Mouse (Mus musculus) MEL (cell line): ENCODE data around the gene Krt72. TPM values are rescaled to one million over a fixed set of nuclear protein-coding genes. Genes with fewer than 3 reads are reported as not detected.

Experiments used
- DNase-seq: peaks from one replicate; pipeline ENCODE4 v3.0.0; 2011; ENCODE audit warnings: low read depth, low spot score
- H3K27ac ChIP-seq: 2 replicates; pipeline ENCODE4 v1.5.1; 2012; ENCODE audit warnings: low read depth, mild to moderate bottlenecking, control low read depth, low read length, moderate library complexity; ENCODE audit not compliant: control insufficient read depth
- H3K27me3 ChIP-seq, 2 experiments: fragments of 150-350 bp in 1 of 2; sonication (generic) in 1 of 2; 2 replicates each; pipeline ENCODE4 v1.6.1; 2012; ENCODE audit warnings: low read length in 2 of 2, mild to moderate bottlenecking in 2 of 2, improper control_type of control experiment in 1 of 2, moderate library complexity in 1 of 2; ENCODE audit not compliant: insufficient read depth in 2 of 2, control insufficient read depth in 1 of 2
- H3K36me3 ChIP-seq, 2 experiments: 2 replicates each; pipeline ENCODE4 v1.6.1; 2012 to 2014; ENCODE audit warnings: low read length in 2 of 2, improper control_type of control experiment in 1 of 2, inconsistent platforms in 1 of 2, mild to moderate bottlenecking in 1 of 2; ENCODE audit not compliant: insufficient read depth in 2 of 2, control insufficient read depth in 1 of 2
- H3K4me1 ChIP-seq, 2 experiments: fragments of 150-350 bp in 1 of 2; sonication (generic) in 1 of 2; 2 replicates each; pipeline ENCODE4 v1.6.1; 2012; ENCODE audit warnings: low read length in 2 of 2, improper control_type of control experiment in 1 of 2, mild to moderate bottlenecking in 1 of 2; ENCODE audit not compliant: insufficient read depth in 2 of 2, control insufficient read depth in 1 of 2
- H3K4me3 ChIP-seq, 2 experiments: fragments of 150-350 bp in 1 of 2; sonication (generic) in 1 of 2; 2 replicates each; pipeline ENCODE4 v1.5.1; 2012; ENCODE audit warnings: low read depth in 2 of 2, low read length in 2 of 2, mild to moderate bottlenecking in 2 of 2, moderate library complexity in 2 of 2, control low read depth in 1 of 2, improper control_type of control experiment in 1 of 2; ENCODE audit not compliant: control insufficient read depth in 1 of 2, insufficient read depth in 1 of 2
- H3K79me2 ChIP-seq: 2 replicates; pipeline ENCODE4 v1.6.1; 2012; ENCODE audit warnings: mild to moderate bottlenecking, low read length, moderate library complexity; ENCODE audit not compliant: control insufficient read depth, poor library complexity, insufficient read depth
- H3K9ac ChIP-seq: 2 replicates; pipeline ENCODE4 v1.6.1; 2012; ENCODE audit warnings: low read depth, mild to moderate bottlenecking, control low read depth, low read length, moderate library complexity; ENCODE audit not compliant: control insufficient read depth, poor library complexity, severe bottlenecking
- H3K9me3 ChIP-seq: fragments of 150-350 bp; sonication (generic); replicated peaks from 2 replicates; pipeline ENCODE4 v1.6.1; 2012; ENCODE audit warnings: mild to moderate bottlenecking, low read length, improper control_type of control experiment, moderate library complexity; ENCODE audit not compliant: insufficient read depth
- CTCF ChIP-seq, 3 experiments: IDR thresholded peaks in 2 of 3; conservative IDR thresholded peaks in 1 of 3; 2 replicates each; pipeline ENCODE4 v1.5.1; 2011 to 2012; ENCODE audit warnings: low read length in 3 of 3, low read depth in 2 of 3, mild to moderate bottlenecking in 2 of 3, improper control_type of control experiment in 1 of 3, inconsistent platforms in 1 of 3, mixed read lengths in 1 of 3, moderate library complexity in 1 of 3; ENCODE audit not compliant: control insufficient read depth in 1 of 3, insufficient read depth in 1 of 3, poor library complexity in 1 of 3, severe bottlenecking in 1 of 3
- E2F4 ChIP-seq: IDR thresholded peaks from 2 replicates; pipeline ENCODE4 v1.6.1; 2011; ENCODE audit warnings: low read depth, low read length, improper control_type of control experiment, borderline replicate concordance
- EP300 ChIP-seq, 2 experiments: IDR thresholded peaks; 2 replicates each; pipeline ENCODE4 v1.6.1; 2011; ENCODE audit warnings: improper control_type of control experiment in 2 of 2, low read length in 2 of 2, low read depth in 1 of 2, mild to moderate bottlenecking in 1 of 2
- ETS1 ChIP-seq: IDR thresholded peaks from 2 replicates; pipeline ENCODE4 v1.6.1; 2012; ENCODE audit warnings: low read depth, mild to moderate bottlenecking, inconsistent platforms, low read length, improper control_type of control experiment, moderate library complexity
- JUND ChIP-seq: IDR thresholded peaks from 2 replicates; pipeline ENCODE4 v1.6.1; 2011; ENCODE audit warnings: low read depth, mild to moderate bottlenecking, improper control_type of control experiment, low read length
- MAFK ChIP-seq: IDR thresholded peaks from 2 replicates; pipeline ENCODE4 v1.6.1; 2011; ENCODE audit warnings: low read depth, mild to moderate bottlenecking, low read length, improper control_type of control experiment, borderline replicate concordance
- MAZ ChIP-seq: IDR thresholded peaks from 2 replicates; pipeline ENCODE4 v1.6.1; 2012; ENCODE audit warnings: low read depth, mild to moderate bottlenecking, inconsistent platforms, low read length, improper control_type of control experiment
- MEF2A ChIP-seq: IDR thresholded peaks from 2 replicates; pipeline ENCODE4 v1.6.1; 2014; ENCODE audit warnings: low read depth, mild to moderate bottlenecking, inconsistent platforms, low read length, improper control_type of control experiment; ENCODE audit not compliant: poor library complexity, insufficient replicate concordance, severe bottlenecking; ENCODE audit errors: extremely low read depth
- MXI1 ChIP-seq: IDR thresholded peaks from 2 replicates; pipeline ENCODE4 v1.6.1; 2011; ENCODE audit warnings: mild to moderate bottlenecking, low read depth, low read length, improper control_type of control experiment
- NELFE ChIP-seq: IDR thresholded peaks from 2 replicates; pipeline ENCODE4 v1.6.1; 2011; ENCODE audit warnings: low read depth, low read length, improper control_type of control experiment
- NRF1 ChIP-seq: IDR thresholded peaks from 2 replicates; pipeline ENCODE4 v1.6.1; 2014; ENCODE audit warnings: low read depth, mild to moderate bottlenecking, inconsistent platforms, low read length, improper control_type of control experiment, moderate library complexity; ENCODE audit not compliant: poor library complexity, insufficient read depth, severe bottlenecking
- POLR2AphosphoS5 ChIP-seq: IDR thresholded peaks from 2 replicates; pipeline ENCODE4 v1.6.1; 2012; ENCODE audit warnings: low read depth, borderline replicate concordance, mild to moderate bottlenecking, inconsistent platforms, low read length, moderate library complexity, mixed read lengths
- TAL1 ChIP-seq: IDR thresholded peaks from 2 replicates; pipeline ENCODE4 v1.6.1; 2012; ENCODE audit warnings: mild to moderate bottlenecking, inconsistent platforms, low read length, moderate library complexity, mixed read lengths
- TBP ChIP-seq: IDR thresholded peaks from 2 replicates; pipeline ENCODE4 v1.8.0; 2011; ENCODE audit warnings: low read depth, low read length, improper control_type of control experiment
- UBTF ChIP-seq: IDR thresholded peaks from 2 replicates; pipeline ENCODE4 v1.6.1; 2012; ENCODE audit warnings: low read depth, mild to moderate bottlenecking, inconsistent platforms, low read length, improper control_type of control experiment, moderate library complexity, borderline replicate concordance; ENCODE audit not compliant: insufficient read depth
- ZC3H11A ChIP-seq: IDR thresholded peaks from 2 replicates; pipeline ENCODE4 v1.6.1; 2012; ENCODE audit warnings: low read depth, mild to moderate bottlenecking, inconsistent platforms, low read length, improper control_type of control experiment
- ZKSCAN1 ChIP-seq: IDR thresholded peaks from 2 replicates; pipeline ENCODE4 v1.6.1; 2012; ENCODE audit warnings: low read depth, mild to moderate bottlenecking, inconsistent platforms, low read length, improper control_type of control experiment, moderate library complexity
- ZMIZ1 ChIP-seq: IDR thresholded peaks from 2 replicates; pipeline ENCODE4 v1.6.1; 2012; ENCODE audit warnings: low read depth, mild to moderate bottlenecking, inconsistent platforms, low read length, improper control_type of control experiment, moderate library complexity
- polyA plus RNA-seq, 2 experiments: library from polyadenylated mRNA; stranded (reverse) in 1 of 2; unstranded in 1 of 2; fragments of >175 nt in 1 of 2; fragments of >200 nt in 1 of 2; gene quantifications; 2 replicates each; pipeline versions ENCODE4 v1.2.1 to v1.2.4; 2012; ENCODE audit warnings: low replicate concordance in 2 of 2, low read depth in 1 of 2; ENCODE audit not compliant: insufficient read length in 2 of 2, insufficient read depth in 1 of 2, missing spikeins in 1 of 2
- total RNA-seq: library from RNA; depleted of rRNA; stranded (reverse); fragments of 300-350 nt; gene quantifications from 2 replicates; pipeline ENCODE4 v1.2.3, GENCODE M21; 2012; rRNA removed

The Krt72 gene
- total RNA-seq, result not detected in 2 replicates
- not detected for polyA plus RNA-seq

- no peak for TF ChIP-seq ZKSCAN1
- TF ChIP-seq POLR2AphosphoS5, result no peak
- Histone ChIP-seq H3K4me3 (no peak within 1 kb of the TSS), H3K36me3 (no peaks in the 10 kb centered on the region), H3K9ac (no peak within 1 kb of the TSS), H3K27ac (no peak within 1 kb of the TSS), H3K79me2 (no peaks in the 10 kb centered on the region), H3K4me1 (no peaks in the 10 kb centered on the region), H3K27me3 (no peaks in the 10 kb centered on the region; a peak in 2 of 4 replicates), H3K9me3 (no peaks in the 10 kb centered on the region)
- DNase-seq, result no peak
These were observed at the start of gene Krt72 for GRCm38 (mm10) chr15:101786360-101786759. TSS of gene Krt72 (minus strand) at chr15:101786460.

GRCm38 (mm10) chr15:101834784-101835328 is 48.6 kb upstream of the Krt72 start:
- TF ChIP-seq TBP (no peak), JUND (no peak), EP300 (IDR thresholded peaks at IDR 0.05; ENCODE audit: low read depth in 1 of 2, low read length in 2 of 2) (no peak), MAFK (no peak), NRF1 (no peak), NELFE (no peak), CTCF (IDR thresholded peaks at IDR 0.05 in 2 of 3, conservative IDR thresholded peaks at IDR 0.05 in 1 of 3; ENCODE audit: control insufficient read depth in 1 of 3, insufficient read depth in 1 of 3, low read depth in 2 of 3, low read length in 3 of 3, poor library complexity in 1 of 3, severe bottlenecking in 1 of 3) (no peak)
- Histone ChIP-seq H3K27ac (no peak overlapping the region), H3K36me3 (no peaks in the 10 kb centered on the region), H3K9me3 (no peaks in the 10 kb centered on the region), H3K4me1 (no peaks in the 10 kb centered on the region), H3K79me2 (no peaks in the 10 kb centered on the region), H3K4me3 (no peak overlapping the region), H3K9ac (no peak overlapping the region), H3K27me3 (peaks cover 1 to 6% of the 10 kb centered on the region in 2 experiments; a peak in 2 of 4 replicates)
- no peak for DNase-seq

DNA sequence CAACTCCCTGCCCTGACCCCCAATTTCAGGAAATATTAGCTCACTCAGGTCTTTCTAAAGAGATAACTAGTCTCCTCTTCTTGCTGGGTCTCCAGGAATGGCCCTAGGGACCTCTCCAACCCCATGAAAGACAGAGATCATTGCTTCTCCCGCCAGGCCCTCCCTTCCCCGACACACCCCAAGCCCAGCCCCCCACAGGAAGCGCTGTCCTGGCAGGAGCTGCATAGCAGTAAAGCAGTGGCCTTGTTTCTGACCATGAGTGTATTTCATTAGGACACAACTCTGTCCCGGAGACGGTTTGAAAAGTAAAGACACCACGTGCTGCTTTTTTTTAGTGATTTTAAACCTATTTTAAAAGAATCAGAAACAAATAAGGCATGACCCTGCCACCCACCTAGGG is 46.9 kb upstream of the Krt72 start:
- peaks cover 0 to 6% of the 10 kb centered on the region in 2 experiments; a peak in 3 of 4 replicates for H3K27me3 ChIP-seq
- H3K9me3 ChIP-seq, result no peaks in the 10 kb centered on the region
- no peaks in the 10 kb centered on the region for H3K36me3 ChIP-seq
- TF ChIP-seq MEF2A (no peak), ETS1 (no peak), TAL1 (no peak), UBTF (no peak), MAZ (no peak), JUND (no peak), ZKSCAN1 (no peak), EP300 (IDR thresholded peaks at IDR 0.05; ENCODE audit: low read depth in 1 of 2, low read length in 2 of 2) (no peak), MXI1 (no peak), E2F4 (no peak), ZC3H11A (no peak), ZMIZ1 (no peak)
- H3K9ac ChIP-seq, result no peak overlapping the region
- no peak overlapping the region for H3K27ac ChIP-seq
- DNase-seq, result no peak
- no peaks in the 10 kb centered on the region for H3K79me2 ChIP-seq
- no peak overlapping the region for H3K4me3 ChIP-seq
- H3K4me1 ChIP-seq, result no peaks in the 10 kb centered on the region
